14 mouse cellular contexts compared by ENCODE assay signal in the genomic region with DNA sequence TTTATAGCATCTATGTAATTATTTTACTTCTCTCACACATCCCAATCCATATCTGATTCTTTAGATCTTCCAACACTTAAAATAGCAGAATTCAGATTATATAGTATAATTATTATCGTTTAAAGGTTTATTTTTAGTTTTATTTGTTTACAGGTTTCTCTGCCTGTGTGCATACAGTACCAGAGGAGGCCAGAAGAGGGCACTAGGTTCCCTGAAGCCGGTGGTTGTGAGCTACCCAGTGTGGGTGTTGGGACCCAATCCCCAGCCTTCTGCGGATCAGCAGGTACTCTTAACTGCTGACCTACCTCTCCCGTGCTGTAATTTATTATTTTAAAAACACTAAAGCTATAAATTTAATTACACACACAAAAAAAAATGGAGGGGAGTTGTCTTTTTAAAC.
DNase-seq lines count a peak whose midpoint lies in the region; ATAC-seq and TF ChIP-seq lines count a peak whose summit lies in the region.
"Had no signal": no experiment of that assay in that cellular context is flagged by ENCODE, and none has a peak within 500 bp of the region (broad histone marks: within the 10 kb centered on the region; RNA-seq: fewer than 3 reads in every experiment).

No protein-coding gene starts in this region.

- H3K9me3 ChIP-seq in heart, embryonic 10.5 days: no peaks in the 10 kb centered on the region
- H3K9me3 ChIP-seq: liver, embryonic 15.5 days had no signal

- H3K4me1 ChIP-seq in heart, embryonic 10.5 days: peaks cover 7% of the 10 kb centered on the region; the same call in 1 of the 2 replicates
- H3K4me1 ChIP-seq in lung, adult 2 months (ENCODE audit: control insufficient read depth, insufficient read depth, low read length): no peaks in the 10 kb centered on the region
- H3K4me1 ChIP-seq: embryonic facial prominence, embryonic 12.5 days had no signal

- 82% methylated on average over 4 of the region's 4 CpGs for WGBS in heart, embryonic 10.5 days
- 83% methylated on average over 4 of the region's 4 CpGs for WGBS in lung, adult 2 months

- TF ChIP-seq CTCF in lung, adult 2 months (IDR thresholded peaks at IDR 0.05; ENCODE audit: insufficient read depth, low read length): 0 out of 2 replicates have a peak, but pooled peaks have one; percentile 15

- no peak overlapping the region for H3K4me3 ChIP-seq in heart, embryonic 10.5 days
- H3K4me3 ChIP-seq in lung, adult 2 months (replicated peaks; ENCODE audit: extremely low read depth, low read depth, low read length): no peak overlapping the region
- H3K4me3 ChIP-seq: liver, embryonic 15.5 days had no signal

- peaks cover 31% of the 10 kb centered on the region for H3K27me3 ChIP-seq in heart, embryonic 10.5 days (ENCODE audit: insufficient read depth, poor library complexity, severe bottlenecking)

- H3K27ac ChIP-seq in heart, embryonic 10.5 days: no peak overlapping the region
- H3K27ac ChIP-seq: liver, embryonic 15.5 days had no signal

- peak; percentile 44 for DNase-seq in heart, adult 11 months
- no peak for DNase-seq in heart, embryonic 10.5 days (ENCODE audit: low spot score)
- no peak for DNase-seq in lung, adult 2 months
- no peak for DNase-seq in lung, postnatal 10 days
- peak; percentile 40 to 42 for DNase-seq in B cell, adult 2 months
- peak; percentile 50 for DNase-seq in induced T-regulatory cell, adult 2 months (ENCODE audit: low read depth)
- DNase-seq: adrenal gland, adult 8-10 months; cerebellum, postnatal 25 days; heart, postnatal 14 days; spleen, adult 18-20 months had no signal

- ATAC-seq in frontal cortex, adult (ENCODE audit: low TSS enrichment): no peak
- no peak for ATAC-seq in megakaryocyte-erythroid progenitor cell, adult 5-6 weeks (replicated peaks; ENCODE audit: low FRiP score, low TSS enrichment, poor library complexity, severe bottlenecking)

- no peaks in the 10 kb centered on the region for H3K36me3 ChIP-seq in heart, embryonic 10.5 days
- H3K36me3 ChIP-seq: embryonic facial prominence, embryonic 12.5 days; liver, embryonic 15.5 days had no signal

- no peak for TF ChIP-seq POLR2A in lung, adult 2 months (IDR thresholded peaks at IDR 0.05; ENCODE audit: borderline replicate concordance, extremely low read depth, low read depth, low read length)

Comparison
In these comparisons a context has a peak if more than half of its experiments do, and no peak if none do; other contexts are left out.
1. DNase-seq: peak in heart, adult 11 months (single experiment), B cell, adult 2 months (2 of 2) and induced T-regulatory cell, adult 2 months (single experiment); none in heart, embryonic 10.5 days (single experiment), lung, adult 2 months (single experiment) and lung, postnatal 10 days (single experiment).